8 mouse cellular contexts compared by ENCODE assay signal in the genomic region with DNA sequence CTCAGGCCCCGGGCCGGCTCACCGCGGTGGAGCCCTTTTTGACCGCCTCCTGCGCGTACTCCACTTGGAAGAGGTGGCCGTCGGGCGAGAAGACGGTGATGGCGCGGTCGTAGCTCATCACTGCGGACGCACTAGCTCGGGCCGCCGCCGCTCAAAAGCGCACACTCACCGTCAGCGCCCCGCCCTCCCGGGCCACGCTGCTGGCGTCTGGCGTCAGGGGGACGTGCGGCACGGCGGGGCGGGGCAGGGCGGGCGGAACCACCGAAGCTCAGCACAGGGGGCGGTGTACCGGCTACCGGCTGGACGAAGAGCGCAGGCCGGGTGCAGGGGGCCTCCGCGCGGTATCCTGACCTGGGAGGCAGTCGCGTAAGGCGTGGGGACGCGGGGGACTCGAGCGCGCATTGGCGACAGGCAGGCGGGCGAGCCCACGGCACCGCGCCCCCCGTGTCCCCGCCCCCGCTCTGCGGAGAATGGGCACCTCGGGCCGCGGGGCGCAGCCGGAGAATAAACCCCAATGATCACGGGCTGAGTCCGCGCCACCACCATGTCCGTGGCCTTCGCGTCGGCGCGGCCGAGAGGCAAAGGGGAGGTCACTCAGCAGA. TPM values are rescaled to one million over a fixed set of nuclear protein-coding genes. Genes with fewer than 3 reads are reported as not detected.
DNase-seq lines count a peak whose midpoint lies in the region.

A gene (minus strand): TSS at position 178 of the 602 bp plus-strand sequence.
A gene (plus strand): TSS at position 254 of the 602 bp plus-strand sequence.

- no peaks in the 10 kb centered on the region for H3K9me3 ChIP-seq in hindbrain, embryonic 10.5 days

- peaks cover 49% of the 10 kb centered on the region for H3K4me1 ChIP-seq in hindbrain, embryonic 10.5 days (replicated peaks)

- WGBS in hindbrain, embryonic 10.5 days = under 1% methylated on average over 78 of the region's 78 CpGs

- DNase-seq in Muller cell, postnatal 12 days (ENCODE audit: inconsistent ontology term) = peak; percentile 95
- peak; percentile 89 for DNase-seq in cerebellum, adult 9-10 months
- peak; percentile 72 to 88 for DNase-seq in frontal cortex, adult 2 months (ENCODE audit: extremely low spot score in 1 of 2, low spot score in 1 of 2)
- peak; percentile 92 for DNase-seq in hindbrain, embryonic 10.5 days (ENCODE audit: low spot score)
- DNase-seq in layer of hippocampus, postnatal 10 days (ENCODE audit: low spot score in 2 of 2) = peak; percentile 89 to 91
- DNase-seq in lung, postnatal 10 days = peak; percentile 94
- DNase-seq in ovary, postnatal 14 days (ENCODE audit: low spot score) = peak; percentile 78
- DNase-seq in thymus, postnatal 14 days = peak; percentile 92

- H3K27me3 ChIP-seq in hindbrain, embryonic 10.5 days (ENCODE audit: insufficient read depth, poor library complexity, severe bottlenecking) = no peaks in the 10 kb centered on the region

- H3K27ac ChIP-seq in hindbrain, embryonic 10.5 days = peak within 1 kb of the TSS; percentile 97

- H3K4me3 ChIP-seq in hindbrain, embryonic 10.5 days = peak within 1 kb of the TSS; percentile 99

- H3K36me3 ChIP-seq in hindbrain, embryonic 10.5 days = peaks cover 43% of the 10 kb centered on the region

RNA-seq across cellular contexts. Expression of the first gene that starts in this region (rescaled TPM):
- polyA plus RNA-seq in frontal cortex, adult 2 months (2012; rRNA removed) = 200 and 230 TPM in 2 replicates
- polyA plus RNA-seq in hindbrain, embryonic 10.5 days (2016; fragmentation: Nextera tagmentation; extraction: Ambion mirVana) = 794 and 830 TPM in 2 replicates
- 100 to 1,000 TPM; 215 to 226 TPM for total RNA-seq in layer of hippocampus, postnatal 10 days (2021)

RNA-seq across cellular contexts. Expression of the second gene that starts in this region (rescaled TPM):
- polyA plus RNA-seq in frontal cortex, adult 2 months (2012; rRNA removed) = 35.2 and 35.5 TPM in 2 replicates
- 10.0 and 14.7 TPM in 2 replicates for polyA plus RNA-seq in hindbrain, embryonic 10.5 days (2016; fragmentation: Nextera tagmentation; extraction: Ambion mirVana)
- total RNA-seq in layer of hippocampus, postnatal 10 days (2021) = 10 to 100 TPM; 38.0 to 40.6 TPM

Comparison
In these comparisons a context has a peak if more than half of its experiments do, and no peak if none do; other contexts are left out.
1. Peak in every context shown above with its lines: DNase-seq, H3K4me3 ChIP-seq and H3K27ac ChIP-seq.